Mouse (Mus musculus) lung, embryonic 14.5 days (tissue): ENCODE results near the gene Spcs2. TPM values are rescaled to one million over a fixed set of nuclear protein-coding genes. Genes with fewer than 3 reads are reported as not detected.

ENCODE experiments used
- ATAC-seq: fragments of 200-750 bp; cut with Nextera tagmentation; 2 replicates; pipeline ENCODE4 v1.8.0; 2017; ENCODE audit warnings: mild to moderate bottlenecking, moderate TSS enrichment, moderate library complexity; ENCODE audit not compliant: insufficient read depth
- DNase-seq: peaks from one replicate; pipeline ENCODE4 v3.0.0-alpha.2; 2015
- H3K27ac ChIP-seq: fragments of 300-500 bp; sonication (generic); 2 replicates; pipeline ENCODE4 v1.5.1; 2014; ENCODE audit warnings: low read depth, mild to moderate bottlenecking, moderate library complexity
- H3K27me3 ChIP-seq: fragments of 300-500 bp; sonication (generic); 2 replicates; pipeline ENCODE4 v1.6.1; 2014; ENCODE audit warnings: low read length, control low read depth; ENCODE audit not compliant: insufficient read depth
- H3K36me3 ChIP-seq: fragments of 300-500 bp; sonication (generic); 2 replicates; pipeline ENCODE4 v1.6.1; 2014; ENCODE audit warnings: control low read depth; ENCODE audit not compliant: insufficient read depth
- H3K4me1 ChIP-seq: fragments of 300-500 bp; sonication (generic); 2 replicates; pipeline ENCODE4 v1.6.1; 2014; ENCODE audit warnings: antibody characterized with exemption, control low read depth; ENCODE audit not compliant: insufficient read depth
- H3K4me2 ChIP-seq: fragments of 300-500 bp; sonication (generic); 2 replicates; pipeline ENCODE4 v1.6.1; 2014; ENCODE audit warnings: mild to moderate bottlenecking
- H3K4me3 ChIP-seq: fragments of 300-500 bp; sonication (generic); 2 replicates; pipeline ENCODE4 v1.5.1; 2014; ENCODE audit warnings: low read depth, low read length
- H3K9ac ChIP-seq: fragments of 300-500 bp; sonication (generic); 2 replicates; pipeline ENCODE4 v1.6.1; 2014
- H3K9me3 ChIP-seq: fragments of 300-500 bp; sonication (generic); 2 replicates; pipeline ENCODE4 v1.6.1; 2016; ENCODE audit warnings: low read depth, low read length, control low read depth
- CTCF ChIP-seq: IDR thresholded peaks from 2 replicates; pipeline ENCODE4 v1.5.1; 2016; ENCODE audit warnings: antibody characterized with exemption, low read depth
- WGBS: fragments of 180-500 bp; shearing (Covaris S2); extraction: QIAGEN DNeasy Blood & Tissue Kit; methylation state at CpG from one replicate; pipeline ENCODE4 v1.1.7; 2014; 5-methylcytosine and 5-hydroxymethylcytosine counted together
- polyA plus RNA-seq: library from polyadenylated mRNA; unstranded; fragments of >200 nt; fragmentation: Nextera tagmentation; extraction: Ambion mirVana; gene quantifications from 2 replicates; pipeline ENCODE4 v1.2.1, GENCODE M21; 2014

The Spcs2 gene
- polyA plus RNA-seq, 1 experiment from 2014 or later: 322 TPM

GRCm38 (mm10) chr7:99864241-99865028, 1.2 kb upstream of the Spcs2 start:
- Histone ChIP-seq H3K9ac (no peak overlapping the region), H3K36me3 (no peaks in the 10 kb centered on the region), H3K4me1 (no peaks in the 10 kb centered on the region), H3K4me3 (no peak overlapping the region), H3K27me3 (no peaks in the 10 kb centered on the region), H3K27ac (no peak overlapping the region), H3K9me3 (no peaks in the 10 kb centered on the region), H3K4me2 (no peak overlapping the region)
- no peak for TF ChIP-seq CTCF
- WGBS: 68% methylated on average over 11 of the region's 11 CpGs
- ATAC-seq (no peak), DNase-seq (no peak)

DNA sequence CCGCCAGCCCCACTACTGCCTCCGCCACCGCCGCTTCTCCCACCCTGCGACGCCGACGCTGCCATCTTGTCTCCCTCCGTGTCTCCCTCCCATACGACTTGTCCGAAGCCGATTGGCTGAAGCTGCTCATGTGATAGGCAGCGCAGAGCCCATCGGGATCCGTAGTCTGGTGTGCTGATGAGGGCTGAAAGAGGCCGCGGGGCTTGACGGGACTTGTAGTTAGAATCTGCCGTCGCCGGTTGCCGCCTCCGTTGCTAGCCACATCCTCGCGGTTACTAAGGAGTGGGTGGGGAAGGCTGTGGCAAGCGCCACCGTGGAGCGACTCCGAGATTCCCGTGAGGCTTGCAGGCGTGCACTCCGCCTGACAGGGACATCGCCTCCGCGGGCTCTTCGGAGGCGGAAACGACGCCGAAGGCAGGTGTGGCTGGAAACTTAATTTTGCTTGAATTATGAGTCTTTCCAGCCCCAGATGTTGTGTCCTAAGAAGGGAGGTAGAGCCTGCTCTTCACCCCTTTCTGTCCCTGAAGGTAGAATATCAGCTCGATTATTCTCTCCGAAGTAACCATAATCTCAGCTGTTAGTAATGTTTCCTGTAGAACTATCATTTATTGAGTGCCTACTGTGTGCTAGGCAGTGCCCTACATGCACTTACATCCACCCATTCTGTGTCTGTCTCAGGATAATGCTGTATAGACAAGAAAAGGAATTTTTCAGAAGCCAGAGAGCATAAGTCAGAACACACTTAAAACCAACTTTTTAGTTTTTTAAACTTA, 4.3 kb downstream of the Spcs2 start, which contains the start of gene Xrra1:
Gene Xrra1 (plus strand): TSS at position 304 of the 773 bp plus-strand sequence.
- under 1% methylated on average over 42 of the region's 42 CpGs for WGBS
- Histone ChIP-seq H3K4me3 (peak within 1 kb of the TSS; percentile 76), H3K36me3 (peaks cover 23% of the 10 kb centered on the region), H3K4me2 (peak within 1 kb of the TSS; percentile 77), H3K9me3 (no peaks in the 10 kb centered on the region), H3K27ac (peak within 1 kb of the TSS; percentile 69), H3K27me3 (no peaks in the 10 kb centered on the region), H3K9ac (peak within 1 kb of the TSS; percentile 79), H3K4me1 (peaks cover 10% of the 10 kb centered on the region)
- DNase-seq (peak; percentile 99), ATAC-seq (peak; percentile 99)
- no peak for TF ChIP-seq CTCF

GRCm38 (mm10) chr7:99858175-99858812, 5.0 kb downstream of the Spcs2 start:
- peak; percentile 52 for ATAC-seq
- H3K27ac ChIP-seq: peak overlapping the region; percentile 69
- DNase-seq: no peak
- peak overlapping the region; percentile 77 for H3K4me2 ChIP-seq
- H3K36me3 ChIP-seq: peaks cover 30% of the 10 kb centered on the region
- H3K27me3 ChIP-seq: no peaks in the 10 kb centered on the region
- H3K9ac ChIP-seq: peak overlapping the region; percentile 79
- TF ChIP-seq CTCF: no peak
- peak overlapping the region; percentile 76 for H3K4me3 ChIP-seq
- WGBS: 2% methylated on average over 19 of the region's 19 CpGs
- H3K4me1 ChIP-seq: peaks cover 10% of the 10 kb centered on the region
- no peaks in the 10 kb centered on the region for H3K9me3 ChIP-seq

- peaks cover 10% of the 10 kb centered on the region for H3K4me1 ChIP-seq
- no peaks in the 10 kb centered on the region for H3K27me3 ChIP-seq
- WGBS: 90% methylated on average over 14 of the region's 14 CpGs
- ATAC-seq (no peak), DNase-seq (no peak)
- H3K27ac ChIP-seq: no peak overlapping the region
- H3K9me3 ChIP-seq: no peaks in the 10 kb centered on the region
- H3K4me2 ChIP-seq: peak overlapping the region; percentile 35; the same call in 1 of the 2 replicates
- H3K36me3 ChIP-seq: peaks cover 41% of the 10 kb centered on the region
- no peak overlapping the region for H3K4me3 ChIP-seq
- no peak for TF ChIP-seq CTCF
- no peak overlapping the region for H3K9ac ChIP-seq
Measured at GRCm38 (mm10) chr7:99856266-99856861, 6.9 kb downstream of the Spcs2 start.

- peaks cover 48% of the 10 kb centered on the region for H3K36me3 ChIP-seq
- TF ChIP-seq CTCF: peak; percentile 19; the same call in 1 of the 2 replicates
- H3K27me3 ChIP-seq: no peaks in the 10 kb centered on the region
- no peak overlapping the region for H3K4me3 ChIP-seq
- no peak overlapping the region for H3K9ac ChIP-seq
- ATAC-seq (no peak), DNase-seq (peak; percentile 9)
- H3K9me3 ChIP-seq: no peaks in the 10 kb centered on the region
- H3K27ac ChIP-seq: no peak overlapping the region
- WGBS: 75% methylated on average over 4 of the region's 4 CpGs
- no peak overlapping the region for H3K4me2 ChIP-seq
- H3K4me1 ChIP-seq: peaks cover 10% of the 10 kb centered on the region
Measured at GRCm38 (mm10) chr7:99854311-99854710, 9.0 kb downstream of the Spcs2 start.

DNA sequence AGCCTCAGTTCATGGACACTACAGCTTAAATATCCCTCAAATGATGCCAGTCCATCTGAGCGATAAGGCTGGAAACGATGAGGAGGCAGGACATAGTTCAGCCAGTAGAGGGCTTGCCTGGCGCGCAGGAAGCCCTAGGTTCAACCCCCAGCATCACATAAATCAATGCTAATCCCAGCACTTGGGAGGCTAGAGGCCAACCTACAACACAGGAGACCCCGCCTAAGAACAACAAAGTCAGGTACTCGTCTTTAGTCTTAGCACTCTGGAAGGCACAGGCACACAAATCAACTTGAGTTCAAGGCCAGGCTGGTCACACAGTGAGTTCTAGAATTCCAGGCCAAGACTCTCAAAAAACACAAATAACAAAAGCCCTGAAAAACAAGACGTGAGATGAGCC, 9.9 kb downstream of the Spcs2 start:
- Histone ChIP-seq H3K27me3 (no peaks in the 10 kb centered on the region), H3K9ac (no peak overlapping the region), H3K36me3 (peaks cover 57% of the 10 kb centered on the region), H3K4me2 (no peak overlapping the region), H3K27ac (no peak overlapping the region), H3K4me1 (peaks cover 10% of the 10 kb centered on the region), H3K4me3 (no peak overlapping the region), H3K9me3 (no peaks in the 10 kb centered on the region)
- ATAC-seq: no peak
- DNase-seq: no peak
- peak; percentile 22; the same call in 1 of the 2 replicates for TF ChIP-seq CTCF
- WGBS: 75% methylated on average over 7 of the region's 7 CpGs
